Mouse (Mus musculus): ENCODE data around the gene Mtmr4. TPM values are rescaled to one million over a fixed set of nuclear protein-coding genes. Genes with fewer than 3 reads are reported as not detected.

Mtmr4 gene
- polyA plus RNA-seq, 2 experiments: 29.0 to 33.2 TPM

- Histone ChIP-seq H3K4me1 (ENCODE audit: control insufficient read depth, insufficient read depth, low read length) (peaks cover 6% of the 10 kb centered on the region), H3K27ac (replicated peaks; ENCODE audit: low read depth, low read length) (no peak overlapping the region), H3K4me3 (replicated peaks; ENCODE audit: low read length) (peak overlapping the region; percentile 54), H3K27me3 (ENCODE audit: control insufficient read depth, insufficient read depth, low read length) (no peaks in the 10 kb centered on the region), H3K9me3 (ENCODE audit: control insufficient read depth, low read length) (no peaks in the 10 kb centered on the region), H3K4me2 (replicated peaks; ENCODE audit: low read depth, low read length, severe bottlenecking) (peak overlapping the region; percentile 89), H3K9ac (ENCODE audit: low read depth, low read length, severe bottlenecking) (no peak overlapping the region), H3K36me3 (ENCODE audit: control insufficient read depth, insufficient read depth, low read length) (no peaks in the 10 kb centered on the region)
- 14% methylated on average over 10 of the region's 10 CpGs for WGBS
- no peak for TF ChIP-seq POLR2A (IDR thresholded peaks at IDR 0.05; ENCODE audit: borderline replicate concordance, extremely low read depth, insufficient read depth, insufficient read length)
- ATAC-seq (ENCODE audit: low FRiP score, low read depth) (no peak), DNase-seq (ENCODE audit: low spot score) (no peak)
Measured at GRCm38 (mm10) chr11:87578963-87579601, 12.9 kb upstream of the Mtmr4 start.

- ATAC-seq (ENCODE audit: low FRiP score, low read depth) (no peak), DNase-seq (ENCODE audit: low spot score) (no peak)
- no peak overlapping the region for H3K4me3 ChIP-seq (replicated peaks; ENCODE audit: low read length)
- H3K27ac ChIP-seq (replicated peaks; ENCODE audit: low read depth, low read length): no peak overlapping the region
- H3K36me3 ChIP-seq (ENCODE audit: control insufficient read depth, insufficient read depth, low read length): no peaks in the 10 kb centered on the region
- H3K27me3 ChIP-seq (ENCODE audit: control insufficient read depth, insufficient read depth, low read length): no peaks in the 10 kb centered on the region
- no peak for TF ChIP-seq POLR2A (IDR thresholded peaks at IDR 0.05; ENCODE audit: borderline replicate concordance, extremely low read depth, insufficient read depth, insufficient read length)
- H3K9me3 ChIP-seq (ENCODE audit: control insufficient read depth, low read length): no peaks in the 10 kb centered on the region
- H3K9ac ChIP-seq (ENCODE audit: low read depth, low read length, severe bottlenecking): no peak overlapping the region
- H3K4me1 ChIP-seq (ENCODE audit: control insufficient read depth, insufficient read depth, low read length): peaks cover 6% of the 10 kb centered on the region
- 41% methylated on average over 1 of the region's 1 CpGs for WGBS
- no peak overlapping the region for H3K4me2 ChIP-seq (replicated peaks; ENCODE audit: low read depth, low read length, severe bottlenecking)
Measured at GRCm38 (mm10) chr11:87579713-87580112, 12.2 kb upstream of the Mtmr4 start.

DNA sequence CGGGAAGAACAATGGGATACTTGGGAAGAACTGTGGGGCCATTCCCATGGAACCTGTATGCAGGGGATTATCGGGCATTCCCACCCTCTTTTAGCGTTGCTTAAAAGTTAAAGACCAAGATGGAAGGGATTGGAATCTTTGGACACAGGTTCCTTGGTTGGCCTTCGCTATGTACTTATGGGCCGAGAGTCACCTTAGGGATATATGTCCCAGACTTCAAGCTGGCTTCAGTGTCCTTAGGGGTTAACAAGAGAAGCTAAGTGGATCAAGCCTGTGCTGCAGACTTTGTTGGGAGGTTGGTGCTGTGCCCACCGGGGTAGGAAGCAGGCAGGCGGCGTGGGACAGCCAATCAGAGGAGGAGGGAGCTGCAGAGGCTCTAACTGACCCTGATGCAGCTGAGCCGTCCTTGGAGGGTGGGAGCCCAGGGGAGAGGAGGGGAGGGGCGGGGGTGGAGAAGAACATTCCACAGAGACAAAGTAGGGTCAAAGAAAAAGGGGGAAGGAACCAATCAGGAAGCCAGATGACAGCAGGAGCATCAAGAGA is 11.3 kb upstream of the Mtmr4 start:
- H3K9me3 ChIP-seq (ENCODE audit: control insufficient read depth, low read length): no peaks in the 10 kb centered on the region
- no peak for DNase-seq (ENCODE audit: low spot score)
- peaks cover 6% of the 10 kb centered on the region for H3K4me1 ChIP-seq (ENCODE audit: control insufficient read depth, insufficient read depth, low read length)
- H3K4me3 ChIP-seq (replicated peaks; ENCODE audit: low read length): no peak overlapping the region
- H3K27me3 ChIP-seq (ENCODE audit: control insufficient read depth, insufficient read depth, low read length): no peaks in the 10 kb centered on the region
- no peak overlapping the region for H3K9ac ChIP-seq (ENCODE audit: low read depth, low read length, severe bottlenecking)
- no peaks in the 10 kb centered on the region for H3K36me3 ChIP-seq (ENCODE audit: control insufficient read depth, insufficient read depth, low read length)
- no peak for ATAC-seq (ENCODE audit: low FRiP score, low read depth)
- WGBS: 57% methylated on average over 10 of the region's 10 CpGs
- TF ChIP-seq POLR2A (IDR thresholded peaks at IDR 0.05; ENCODE audit: borderline replicate concordance, extremely low read depth, insufficient read depth, insufficient read length): no peak
- H3K4me2 ChIP-seq (replicated peaks; ENCODE audit: low read depth, low read length, severe bottlenecking): no peak overlapping the region
- H3K27ac ChIP-seq (replicated peaks; ENCODE audit: low read depth, low read length): no peak overlapping the region

DNA sequence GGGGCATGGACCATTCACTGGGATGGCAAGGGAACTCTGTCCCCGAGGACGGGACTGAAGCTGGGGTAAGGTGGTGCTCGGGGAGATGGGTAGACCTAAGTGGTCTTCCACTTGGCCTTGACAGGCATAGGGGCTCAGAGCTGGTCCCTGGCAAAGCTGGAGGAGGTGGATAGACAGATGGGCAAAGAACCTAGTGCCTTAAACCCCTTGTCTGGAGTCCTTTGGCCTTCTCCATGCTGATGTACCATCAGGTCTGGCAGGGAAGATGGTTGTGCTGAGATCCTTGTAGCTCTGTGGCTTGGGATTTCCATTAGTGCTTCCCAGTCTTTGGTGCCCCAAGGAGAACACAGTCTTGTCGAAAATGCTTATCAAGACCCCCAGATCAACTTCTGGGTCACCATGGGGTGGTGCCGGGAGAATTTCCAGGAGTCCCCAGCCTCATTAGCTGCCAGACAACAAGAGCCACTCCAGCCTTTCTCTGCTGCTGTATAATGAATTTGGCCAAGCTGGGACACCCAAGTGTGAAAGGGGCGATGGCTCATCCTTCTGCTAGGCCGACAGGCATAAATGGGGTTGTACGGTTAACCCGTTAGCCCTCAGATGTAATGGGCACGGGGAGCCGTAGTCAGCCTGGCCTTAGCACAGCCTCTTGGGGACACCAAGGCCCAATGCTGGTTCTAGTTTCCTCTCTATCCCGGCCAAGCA is 10.6 kb upstream of the Mtmr4 start:
- no peak overlapping the region for H3K4me3 ChIP-seq (replicated peaks; ENCODE audit: low read length)
- DNase-seq (ENCODE audit: low spot score) (no peak), ATAC-seq (ENCODE audit: low FRiP score, low read depth) (no peak)
- H3K4me2 ChIP-seq (replicated peaks; ENCODE audit: low read depth, low read length, severe bottlenecking): no peak overlapping the region
- no peak overlapping the region for H3K9ac ChIP-seq (ENCODE audit: low read depth, low read length, severe bottlenecking)
- 80% methylated on average over 12 of the region's 12 CpGs for WGBS
- H3K9me3 ChIP-seq (ENCODE audit: control insufficient read depth, low read length): no peaks in the 10 kb centered on the region
- no peak for TF ChIP-seq POLR2A (IDR thresholded peaks at IDR 0.05; ENCODE audit: borderline replicate concordance, extremely low read depth, insufficient read depth, insufficient read length)
- H3K27me3 ChIP-seq (ENCODE audit: control insufficient read depth, insufficient read depth, low read length): no peaks in the 10 kb centered on the region
- H3K27ac ChIP-seq (replicated peaks; ENCODE audit: low read depth, low read length): no peak overlapping the region
- H3K4me1 ChIP-seq (ENCODE audit: control insufficient read depth, insufficient read depth, low read length): peaks cover 6% of the 10 kb centered on the region
- H3K36me3 ChIP-seq (ENCODE audit: control insufficient read depth, insufficient read depth, low read length): no peaks in the 10 kb centered on the region

GRCm38 (mm10) chr11:87581933-87582710 is 9.8 kb upstream of the Mtmr4 start:
- no peaks in the 10 kb centered on the region for H3K9me3 ChIP-seq (ENCODE audit: control insufficient read depth, low read length)
- no peaks in the 10 kb centered on the region for H3K27me3 ChIP-seq (ENCODE audit: control insufficient read depth, insufficient read depth, low read length)
- no peak overlapping the region for H3K4me2 ChIP-seq (replicated peaks; ENCODE audit: low read depth, low read length, severe bottlenecking)
- H3K4me3 ChIP-seq (replicated peaks; ENCODE audit: low read length): no peak overlapping the region
- no peak for TF ChIP-seq POLR2A (IDR thresholded peaks at IDR 0.05; ENCODE audit: borderline replicate concordance, extremely low read depth, insufficient read depth, insufficient read length)
- H3K9ac ChIP-seq (ENCODE audit: low read depth, low read length, severe bottlenecking): no peak overlapping the region
- H3K36me3 ChIP-seq (ENCODE audit: control insufficient read depth, insufficient read depth, low read length): no peaks in the 10 kb centered on the region
- DNase-seq (ENCODE audit: low spot score) (no peak), ATAC-seq (ENCODE audit: low FRiP score, low read depth) (no peak)
- peaks cover 6% of the 10 kb centered on the region for H3K4me1 ChIP-seq (ENCODE audit: control insufficient read depth, insufficient read depth, low read length)
- no peak overlapping the region for H3K27ac ChIP-seq (replicated peaks; ENCODE audit: low read depth, low read length)
- WGBS: 78% methylated on average over 8 of the region's 8 CpGs
